Mouse (Mus musculus) retina, embryonic 14.5 days (tissue): Measurements from ENCODE around the gene Ahdc1.
"Not testable (repeated sequence)": the region's sequence is repeated elsewhere in the genome, so short reads cannot be mapped to it uniquely, and the experiment has no call there.

Experiments
- DNase-seq: peaks from one replicate; pipeline ENCODE4 v3.0.0-alpha.2; 2015; ENCODE audit warnings: low spot score

Ahdc1 gene

DNA sequence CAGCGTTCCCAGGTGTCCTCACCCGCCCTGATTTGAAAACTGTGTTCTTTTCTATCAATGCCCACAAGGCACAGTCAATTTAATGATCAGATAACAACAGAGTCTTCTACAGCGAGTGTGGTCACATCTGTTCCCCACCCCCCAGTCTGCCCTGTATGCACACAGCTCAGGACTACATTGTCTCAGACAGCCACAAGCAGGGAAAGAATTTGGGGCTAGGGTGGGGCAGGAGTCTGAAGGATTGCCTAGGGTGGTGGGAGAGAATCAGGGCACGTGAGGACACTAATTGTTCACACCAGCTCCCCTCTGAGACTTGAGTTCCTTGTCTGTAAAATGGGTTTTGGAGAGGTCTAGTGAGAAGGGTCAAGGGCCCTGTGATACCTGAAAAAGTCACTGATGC, 17.5 kb upstream of the Ahdc1 start:
- no peak for DNase-seq

DNA sequence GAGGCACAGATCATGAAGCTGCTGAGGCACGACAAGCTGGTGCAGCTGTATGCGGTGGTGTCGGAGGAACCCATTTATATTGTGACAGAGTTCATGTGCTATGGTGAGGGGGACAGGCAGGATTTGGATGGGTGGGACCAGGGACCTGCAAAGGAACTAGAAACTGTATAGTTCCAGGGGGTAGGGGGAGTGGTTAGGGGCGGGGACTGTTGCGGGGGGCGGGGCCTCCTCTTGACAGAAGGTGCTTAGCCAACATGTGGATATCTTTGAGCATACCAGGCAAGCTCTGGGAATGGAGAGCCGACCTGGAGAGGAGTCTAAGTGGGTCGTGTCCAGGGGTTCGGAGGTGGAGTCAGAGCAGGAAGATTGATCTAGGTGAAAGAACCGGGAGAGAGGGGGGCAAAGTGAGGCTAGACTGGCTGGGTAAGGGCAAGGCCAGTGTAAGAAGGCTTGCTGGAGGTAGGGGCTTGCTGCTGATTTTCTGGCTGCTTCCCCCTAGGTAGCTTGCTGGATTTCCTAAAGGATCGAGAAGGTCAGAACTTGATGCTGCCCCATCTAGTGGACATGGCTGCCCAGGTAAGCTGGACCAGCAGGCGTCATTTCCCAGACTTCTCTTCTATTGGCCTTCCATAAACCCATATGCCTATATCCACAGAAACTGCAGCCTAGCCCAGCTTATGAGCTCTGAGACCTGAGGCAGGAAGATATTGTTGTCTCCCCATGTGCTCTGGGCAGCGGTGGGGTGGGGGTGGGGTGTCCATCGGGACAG, 13.4 kb upstream of the Ahdc1 start:
- no peak for DNase-seq

DNA sequence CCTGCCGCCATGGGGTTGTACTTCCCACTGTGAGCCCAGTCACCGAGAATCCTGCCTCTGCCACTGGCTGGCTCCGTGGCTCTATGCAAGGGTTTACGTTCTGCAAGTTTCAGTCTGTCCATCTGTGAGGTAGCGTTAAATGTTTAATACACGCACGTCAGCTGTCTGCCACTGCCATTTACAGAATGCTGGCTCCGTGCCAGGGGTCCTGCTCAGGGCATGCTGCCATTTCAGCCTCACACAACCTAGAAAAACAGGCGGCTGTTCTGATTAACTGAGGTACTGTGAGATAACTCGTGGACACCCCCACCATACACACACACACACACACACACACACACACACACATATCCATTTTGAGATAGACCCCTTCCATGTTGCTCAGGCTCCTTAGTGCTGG, 8.2 kb upstream of the Ahdc1 start:
- DNase-seq, result peak; percentile 62

DNA sequence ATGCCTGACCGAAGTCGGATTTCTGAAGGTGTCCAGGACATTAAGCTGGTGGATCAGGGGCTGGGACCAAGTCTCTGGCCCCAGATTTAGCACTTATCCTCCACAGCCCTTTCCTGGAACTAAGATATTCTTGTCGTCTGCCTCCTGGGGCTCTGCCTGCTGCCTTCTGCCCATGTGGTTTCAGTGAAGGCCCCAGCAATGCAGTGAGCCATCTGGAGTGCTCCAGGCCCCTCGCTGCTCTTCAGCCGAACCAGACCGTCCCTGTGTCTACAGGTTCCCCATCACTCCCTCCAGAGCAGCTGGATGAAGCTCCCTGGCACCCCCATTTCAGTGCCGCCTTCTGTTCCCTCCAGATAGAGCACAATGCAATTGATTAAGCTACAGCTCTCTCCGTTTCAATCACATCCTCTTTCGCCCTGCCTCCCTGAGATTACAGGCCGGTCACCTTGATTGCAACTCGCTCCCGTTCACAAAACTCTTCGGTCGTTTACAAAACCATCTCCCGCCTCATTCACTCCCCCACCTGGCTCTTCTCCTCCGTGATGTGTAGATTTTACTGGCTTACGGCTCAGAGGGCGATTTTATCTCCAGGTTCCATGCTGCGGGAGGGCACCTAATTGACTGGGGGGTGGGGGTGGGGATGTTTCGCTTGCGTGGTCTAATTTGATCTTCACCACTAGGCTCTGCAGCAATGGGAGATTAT, 7.6 kb upstream of the Ahdc1 start:
- no peak for DNase-seq

DNA sequence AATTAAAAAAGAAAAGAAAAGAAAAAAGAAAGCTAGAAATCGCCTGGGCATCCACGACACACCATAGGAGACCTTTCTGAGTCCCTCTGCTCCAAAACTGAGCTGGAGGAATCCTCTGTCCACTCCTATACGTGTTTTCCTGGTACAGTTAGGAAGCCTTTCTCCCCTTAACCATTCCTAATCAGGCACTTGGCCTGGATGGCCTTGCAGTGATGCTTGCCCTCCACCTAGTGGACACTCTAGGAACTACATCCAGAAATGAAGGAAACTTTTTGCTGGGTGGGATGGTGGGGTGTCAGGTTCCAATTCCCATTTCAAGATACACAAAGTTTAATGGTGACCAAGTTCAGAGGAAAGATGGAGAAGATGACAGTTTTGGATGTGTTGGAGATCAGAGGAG, 5.8 kb upstream of the Ahdc1 start:
- peak; percentile 89 for DNase-seq

DNA sequence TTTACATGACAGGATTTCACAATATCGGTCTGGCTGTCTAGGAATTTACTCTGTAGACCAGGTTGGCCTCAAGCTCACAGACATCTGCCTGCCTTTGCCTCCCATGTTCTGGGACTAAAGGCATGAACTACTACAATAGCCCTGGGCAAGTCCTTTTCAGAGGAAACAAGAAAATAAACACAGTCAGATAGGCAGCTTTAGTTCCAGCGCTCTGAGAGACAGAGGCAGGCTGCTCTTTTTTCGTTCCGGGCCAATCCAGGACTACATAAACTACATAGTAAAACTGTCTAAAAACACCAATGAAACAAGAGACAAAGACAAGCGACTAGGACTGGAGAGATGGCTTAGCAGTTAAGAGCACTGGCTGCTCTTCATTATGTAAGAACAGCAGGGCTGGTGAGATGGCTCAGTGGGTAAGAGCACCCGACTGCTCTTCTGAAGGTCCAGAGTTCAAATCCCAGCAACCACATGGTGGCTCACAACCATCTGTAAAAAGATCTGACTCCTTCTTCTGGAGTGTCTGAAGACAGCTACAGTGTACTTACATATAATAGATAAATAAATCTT, 5.1 kb upstream of the Ahdc1 start:
- DNase-seq, result not testable (repeated sequence)

DNA sequence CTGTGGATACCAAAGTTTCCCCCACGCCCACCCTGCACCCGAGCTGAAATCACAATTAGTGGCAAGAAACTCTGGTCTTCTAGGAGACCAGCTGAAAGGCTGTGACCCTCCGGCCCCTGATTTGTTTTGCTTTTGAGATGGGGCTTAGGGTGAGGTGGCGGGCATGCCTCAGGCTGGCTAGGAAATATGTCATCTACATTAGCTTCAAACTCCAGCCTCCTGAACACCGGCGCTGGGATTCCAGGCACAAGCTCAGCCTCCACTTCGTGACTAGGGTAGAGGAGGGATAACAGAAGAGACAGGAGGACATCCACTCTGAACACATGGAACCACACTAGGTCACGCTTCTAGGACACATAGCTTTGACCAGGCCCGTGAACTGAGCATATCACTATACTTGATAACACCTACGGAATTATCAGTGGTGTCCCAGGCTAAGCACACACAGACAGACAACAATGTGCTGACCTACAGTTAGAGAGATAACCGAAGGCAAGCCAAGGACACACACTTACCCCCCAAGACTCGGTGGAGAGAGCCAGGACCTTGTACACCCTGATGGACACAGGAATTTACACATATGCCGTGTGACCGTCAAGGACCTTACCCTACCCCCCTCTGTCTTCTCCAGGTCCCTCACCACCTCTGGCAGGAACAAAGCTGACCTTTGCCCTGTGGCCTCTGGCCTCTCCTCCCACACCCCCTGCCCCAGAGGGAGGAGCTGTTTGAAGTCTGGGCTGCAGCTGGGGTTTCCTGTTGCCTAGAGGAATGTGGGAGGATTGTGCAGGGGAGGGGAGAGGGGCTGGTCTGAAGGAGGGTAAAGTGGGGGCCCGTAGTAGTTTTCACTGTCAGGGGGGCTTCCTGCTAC, 3.3 kb upstream of the Ahdc1 start:
- DNase-seq, result no peak

DNA sequence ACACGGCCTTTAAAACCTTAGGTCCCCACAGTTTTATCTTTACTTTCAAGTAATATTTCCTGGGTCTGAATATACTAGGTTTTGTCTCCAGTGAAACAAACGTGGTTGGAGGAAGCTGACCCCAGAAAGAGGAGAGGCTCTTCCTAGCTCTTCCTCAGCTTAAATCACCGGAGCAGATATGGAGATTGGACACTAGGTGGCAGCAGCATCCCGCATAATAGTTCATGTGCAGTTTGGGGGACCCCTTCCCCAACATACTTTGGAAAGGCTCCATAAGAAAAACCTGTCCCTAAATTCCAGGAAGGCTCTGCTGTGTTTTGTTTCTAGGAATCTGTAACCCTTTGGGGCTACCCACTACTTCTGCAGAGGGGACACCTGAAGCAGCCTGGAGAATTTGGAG, 1.9 kb upstream of the Ahdc1 start:
- DNase-seq, result peak; percentile 87

DNA sequence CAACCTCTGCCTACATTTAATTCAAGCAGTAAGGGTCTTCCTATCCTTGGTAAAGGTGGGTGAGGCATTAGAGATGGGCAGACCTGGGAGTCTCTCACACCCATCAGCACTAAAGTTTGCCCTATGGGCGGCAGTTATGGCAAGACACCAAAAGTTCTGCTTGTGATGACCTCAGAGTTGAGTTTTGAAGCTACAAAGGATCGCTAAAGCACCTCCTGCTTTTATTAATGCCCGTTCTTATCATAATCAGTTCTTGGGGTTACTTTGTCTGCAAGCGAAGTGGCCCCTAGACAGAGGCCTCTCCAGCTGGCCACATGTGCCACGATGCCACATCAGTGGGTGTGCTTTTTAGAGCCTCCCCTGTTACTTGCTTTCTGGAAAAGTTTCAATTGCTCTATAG, 1.4 kb upstream of the Ahdc1 start:
- DNase-seq, result no peak

DNA sequence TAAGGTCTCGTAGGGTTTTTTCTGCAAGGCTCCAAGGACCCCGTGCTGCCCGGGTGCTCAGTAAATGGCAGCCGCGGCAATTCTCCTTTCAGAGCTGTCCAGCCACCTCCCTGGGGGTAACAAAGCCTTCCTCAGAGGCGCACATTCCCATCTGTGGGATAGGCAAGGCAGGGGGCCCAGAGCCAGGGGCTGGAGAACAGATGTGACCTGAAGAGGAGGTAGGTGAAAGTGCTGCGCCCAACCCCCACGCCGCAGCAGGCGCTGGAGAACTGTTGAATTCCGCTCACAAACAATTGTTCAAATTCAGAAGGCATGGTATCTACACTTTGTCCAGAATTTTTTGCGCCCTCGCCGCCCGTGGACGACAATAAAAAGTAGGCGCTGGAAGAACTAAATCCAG, 449 bp upstream of the Ahdc1 start:
- no peak for DNase-seq

DNA sequence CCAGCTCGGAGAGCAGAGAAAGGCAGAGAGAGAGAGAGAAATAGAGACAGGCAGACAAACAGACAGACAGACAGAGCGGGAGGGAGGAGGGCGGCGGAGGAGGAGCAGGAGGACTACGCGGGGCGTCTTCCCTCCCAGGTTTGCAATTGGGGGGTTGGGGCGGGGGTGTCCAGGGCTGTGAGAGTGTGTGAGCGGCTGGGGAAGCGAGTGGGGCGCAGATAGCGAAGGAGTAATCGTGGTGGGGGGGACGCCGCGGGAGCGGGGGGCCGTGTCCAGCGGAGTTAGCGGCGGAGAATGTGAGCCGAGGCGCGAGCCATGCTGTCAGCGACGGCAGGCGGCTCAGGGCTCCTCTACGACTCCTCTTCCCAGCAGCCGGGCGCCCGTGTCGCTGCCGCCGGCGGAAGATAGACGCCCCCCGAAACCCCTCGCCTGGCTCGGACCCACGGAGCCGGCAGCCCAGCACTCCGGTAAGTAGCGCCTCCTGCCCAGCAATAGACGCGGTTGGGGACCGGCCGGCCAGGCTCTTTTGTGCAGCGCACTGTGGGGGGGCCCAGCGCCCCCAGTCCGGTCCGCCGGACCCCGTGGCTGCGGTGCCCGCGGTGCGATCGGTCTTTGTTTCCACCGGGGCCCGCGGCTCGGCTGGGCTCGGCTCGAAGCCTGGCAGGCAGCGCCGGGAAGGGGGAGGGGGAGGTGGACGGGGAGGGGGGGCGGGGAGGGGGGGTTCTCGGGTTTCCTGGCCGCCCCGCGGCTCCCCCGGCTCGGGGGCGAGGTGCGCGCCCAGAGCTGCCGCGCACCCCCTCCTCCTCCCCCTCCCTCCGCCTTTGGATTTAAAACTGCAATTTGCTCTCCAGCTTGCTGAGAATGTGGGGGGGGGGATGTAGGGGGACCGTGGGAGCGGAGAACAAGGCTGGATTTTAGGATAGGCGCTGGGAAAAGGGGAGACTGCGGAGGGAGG, 1.0 kb downstream of the Ahdc1 start:
- peak; percentile 48 for DNase-seq

DNA sequence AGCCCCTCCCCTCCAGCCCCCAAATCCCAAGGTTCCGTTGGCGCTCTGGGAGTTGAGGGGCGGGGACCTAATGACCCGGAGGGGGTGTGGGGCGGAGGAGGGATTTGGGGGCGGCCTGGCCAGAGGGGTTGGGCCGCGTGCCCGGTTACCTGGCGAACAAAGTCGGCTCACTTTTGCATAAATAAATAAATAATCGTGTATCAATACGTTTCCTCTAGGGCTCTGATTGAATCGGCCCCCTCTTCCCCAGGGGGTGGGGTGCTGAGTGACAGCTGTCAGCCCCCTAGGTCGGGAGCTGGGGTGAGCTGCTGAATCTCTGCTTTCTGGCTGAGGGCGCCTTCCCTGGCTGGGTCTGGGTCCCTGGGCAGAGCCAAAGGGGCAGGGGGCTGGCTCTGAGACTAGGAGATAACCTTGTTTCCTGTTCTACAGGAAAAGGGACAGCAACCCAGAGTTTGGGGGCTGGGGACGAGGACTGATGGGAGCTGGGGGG, 1.8 kb downstream of the Ahdc1 start:
- DNase-seq, result peak; percentile 62

DNA sequence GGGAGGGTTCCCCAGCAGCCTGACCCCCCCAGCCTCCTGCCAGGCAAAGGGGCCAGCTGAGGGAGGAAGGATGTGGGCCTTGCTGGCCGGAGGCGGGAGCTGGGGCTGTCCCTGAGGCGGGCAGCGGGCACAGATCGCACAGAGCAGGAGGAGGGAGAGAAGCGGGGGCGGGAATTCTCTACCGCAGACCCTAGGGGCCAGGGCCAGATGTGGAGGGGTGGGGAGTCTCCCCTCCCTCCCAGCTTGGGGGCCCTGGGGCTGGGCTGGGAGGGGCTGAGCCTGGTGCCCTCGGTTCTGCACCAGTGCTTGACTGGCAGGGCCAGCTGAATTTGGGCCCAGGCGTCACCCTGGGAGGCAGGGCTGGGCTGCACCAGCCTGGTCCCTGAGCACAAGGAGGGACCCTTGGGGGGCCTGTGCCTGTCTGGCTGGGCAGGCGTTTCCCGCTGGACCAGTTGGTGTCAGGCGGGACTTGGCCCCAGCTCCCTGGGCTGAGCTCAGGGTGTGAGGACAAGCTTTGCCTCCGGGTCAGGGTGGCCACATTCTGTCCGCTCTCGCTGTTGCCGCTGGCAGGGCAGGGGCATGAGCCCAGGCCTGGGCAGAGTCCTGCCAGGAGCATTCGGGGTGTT, 2.3 kb downstream of the Ahdc1 start:
- peak; percentile 42 for DNase-seq

DNA sequence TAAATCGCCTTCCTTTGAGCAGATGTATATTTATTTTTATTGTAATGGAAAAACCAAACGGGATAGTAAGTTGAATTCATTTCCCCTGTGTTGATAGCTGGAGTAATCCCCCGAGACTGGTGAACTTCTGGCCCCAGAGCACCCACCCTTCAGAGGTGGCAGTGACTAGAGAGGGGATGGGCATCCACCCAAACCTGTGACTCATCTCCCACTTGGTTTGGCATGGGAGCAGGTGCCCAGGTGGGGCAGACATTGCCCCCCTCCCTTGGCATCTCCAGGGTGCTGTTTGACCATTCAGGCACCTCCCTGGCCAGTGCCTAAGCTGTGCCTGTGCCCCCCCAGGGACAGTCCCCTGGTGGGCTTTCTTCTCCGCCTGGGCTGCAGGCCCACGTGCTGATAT, 3.0 kb downstream of the Ahdc1 start:
- DNase-seq, result no peak

DNA sequence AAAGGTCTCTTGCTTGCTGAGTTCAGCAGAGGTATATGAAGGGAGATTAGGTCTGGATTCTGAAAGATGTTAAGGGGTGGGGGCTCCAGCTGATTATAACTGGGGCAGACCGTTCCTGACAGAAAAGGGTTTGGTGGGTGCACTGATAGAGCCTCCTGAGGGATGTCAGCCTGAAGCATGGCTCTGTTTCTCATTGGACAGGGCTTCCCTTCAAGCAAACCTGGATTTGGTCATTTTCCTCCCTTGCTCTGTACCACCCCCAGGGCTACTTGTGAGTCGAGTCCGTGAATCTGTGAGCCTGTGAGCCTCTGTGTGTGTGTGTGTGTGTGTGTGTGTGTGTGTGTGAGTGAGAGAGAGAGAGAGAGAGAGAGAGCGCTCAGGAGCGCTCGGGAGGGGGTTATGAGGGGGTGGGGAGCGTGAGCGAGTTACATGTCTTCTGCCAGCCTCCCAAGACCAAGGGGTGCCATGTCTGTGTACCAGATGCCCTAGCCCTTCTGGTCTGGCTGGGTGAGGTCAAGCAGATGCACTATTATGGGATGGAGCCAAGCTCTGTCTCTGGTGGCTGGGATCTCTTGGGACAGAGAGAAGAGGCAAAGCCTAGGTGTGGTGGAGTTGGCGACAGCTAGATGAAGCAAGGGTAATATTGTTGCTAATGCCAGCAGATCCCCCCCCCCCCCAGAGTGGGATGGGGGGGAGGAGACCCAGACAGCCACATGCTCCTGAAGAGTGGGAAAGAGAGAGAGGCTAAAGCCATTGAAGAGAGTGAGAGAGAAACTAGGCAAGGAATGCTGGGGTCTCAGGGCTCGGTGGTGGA, 4.0 kb downstream of the Ahdc1 start:
- no peak for DNase-seq

DNA sequence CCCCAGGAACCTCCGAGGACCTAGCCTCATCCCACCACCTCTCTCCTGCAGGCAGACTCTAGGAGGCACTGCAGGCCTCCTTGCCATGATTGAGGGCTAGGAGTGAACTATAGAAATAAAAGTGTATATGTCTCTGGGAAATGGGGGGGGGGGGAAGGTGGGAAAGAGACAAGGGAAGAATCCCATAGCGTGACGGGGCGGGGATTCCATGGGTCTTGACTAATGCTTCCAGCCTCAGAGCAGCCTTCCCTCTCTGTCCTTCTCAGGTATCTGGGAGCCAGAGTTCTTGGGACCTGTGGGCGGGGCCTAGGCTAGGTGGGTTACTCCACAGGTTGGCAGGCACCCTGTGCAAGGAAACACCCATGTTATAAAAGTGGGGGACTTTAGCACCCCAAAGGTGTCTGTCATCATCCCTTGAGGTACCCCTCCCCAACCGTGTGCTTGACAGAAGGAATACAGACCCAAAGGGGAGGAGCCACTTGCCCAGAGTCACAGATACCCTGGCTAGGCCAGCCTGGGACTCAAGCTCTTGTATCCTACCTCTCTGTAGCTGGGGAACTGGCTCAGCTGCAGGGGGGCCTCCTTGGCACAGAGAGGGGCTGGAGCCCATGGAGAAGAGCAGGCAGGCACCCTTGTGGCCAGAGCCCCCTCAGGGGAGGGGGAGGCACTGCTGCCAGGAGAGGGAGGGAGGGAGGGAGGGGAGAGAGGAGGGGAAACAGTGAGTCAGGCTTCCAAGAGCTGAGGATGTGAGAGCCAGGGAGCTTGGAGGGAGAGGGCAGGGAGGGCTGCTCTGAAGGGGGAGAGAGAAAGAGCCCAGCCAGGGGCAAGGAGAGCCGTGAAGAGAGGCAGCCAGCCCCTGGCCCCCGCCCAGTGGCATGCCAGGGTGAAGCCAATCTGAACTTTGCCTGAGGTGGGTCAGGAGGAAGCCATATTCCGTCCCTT, 4.9 kb downstream of the Ahdc1 start:
- DNase-seq, result no peak

DNA sequence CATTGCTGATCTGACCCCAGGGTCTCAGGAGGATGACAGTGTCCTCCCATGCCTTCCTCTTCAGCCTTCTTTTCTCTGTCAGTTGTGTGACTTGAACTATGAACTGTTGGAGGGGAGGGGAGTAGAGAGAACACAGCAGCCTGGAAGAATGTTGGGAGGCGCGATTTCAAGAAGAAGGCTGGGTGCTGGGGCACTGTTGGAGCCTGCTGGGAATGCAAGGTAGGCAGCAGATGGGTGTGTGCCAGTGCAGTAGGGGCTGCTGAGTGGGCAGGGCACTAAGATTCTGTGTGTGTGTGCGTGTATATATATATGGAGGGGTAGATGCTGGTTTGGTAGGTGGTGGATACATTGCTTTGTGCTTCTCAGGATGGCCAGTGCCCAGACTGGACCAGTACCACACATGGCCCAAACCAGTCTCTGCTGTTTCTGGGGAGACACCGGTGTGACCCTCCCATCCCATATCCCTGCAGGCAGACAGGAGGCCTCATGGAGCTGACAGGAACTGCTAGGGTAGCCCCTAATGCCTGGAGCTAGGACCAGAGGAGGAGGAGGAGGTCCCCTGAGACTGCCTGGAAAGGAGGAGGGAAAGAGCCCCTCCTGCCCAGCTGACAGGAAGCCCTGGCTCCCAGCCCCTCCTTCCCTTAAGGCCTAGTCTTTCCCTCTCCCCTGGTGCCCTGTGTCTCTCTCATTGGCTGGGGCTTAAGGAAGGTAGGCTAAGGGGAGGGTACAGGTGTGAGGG, 5.8 kb downstream of the Ahdc1 start:
- peak; percentile 51 for DNase-seq
